Mouse (Mus musculus) embryonic stem cell, embryonic (primary cell): ENCODE data around the gene Zfp398.

ENCODE experiments used
- CTCF ChIA-PET, 4 experiments: fragments of 300-600 bp in 2 of 4; fragments of 350-600 bp in 2 of 4; sonication (Branson Sonifier 250); formaldehyde crosslinking; loops; one replicate each; lab custom pipeline; 2022; ENCODE audit warnings: inconsistent platforms in 2 of 4; lab: Charles Lee
- POLR2A ChIA-PET, 4 experiments: fragments of 300-600 bp in 2 of 4; fragments of 350-600 bp in 2 of 4; sonication (Branson Sonifier 250); formaldehyde crosslinking; loops; one replicate each; lab custom pipeline; 2022; ENCODE audit warnings: antibody characterized with exemption in 4 of 4, inconsistent platforms in 1 of 4; lab: Charles Lee

The Zfp398 gene

GRCm38 (mm10) chr6:47835482-47835983 is at the start of gene Zfp398:
Zfp398 (plus strand) TSS chr6:47835661.
- POLR2A ChIA-PET = interaction anchor here (0.5 to 3.7 kb wide), 58 partner anchors 9 to 249 kb away, joined by 3 to 30 read pairs (median 4); partner anchors contain the start of genes Pdia4 (in 4 of the 4), Zfp956 (in 2 of the 4), Ezh2 (in 1 of the 4) and Zfp282 (in 1 of the 4)
- CTCF ChIA-PET = interaction anchor here (0.6 to 2.4 kb wide), 63 partner anchors 9 to 254 kb away, joined by 3 to 18 read pairs (median 4); partner anchors contain the start of genes Pdia4 (in 3 of the 4), Zfp746 (in 3 of the 4), Zfp282 (in 2 of the 4) and Zfp956 (in 1 of the 4)

GRCm38 (mm10) chr6:47787941-47788736 is 47.3 kb upstream of the Zfp398 start:
- ChIA-PET CTCF (interaction anchor here in 3 of 4 experiments (1.0 to 1.1 kb wide), 3 partner anchors 11 kb away, joined by 3 to 9 read pairs (median 5); no protein-coding TSS in a partner anchor), POLR2A (interaction anchor here (0.6 to 2.8 kb wide), 19 partner anchors 11 to 193 kb away, joined by 3 to 16 read pairs (median 5); partner anchors contain the start of genes Pdia4 (in 3 of the 4), Ezh2 (in 1 of the 4) and Zfp398 (in 1 of the 4))

GRCm38 (mm10) chr6:47788821-47789220 is 46.6 kb upstream of the Zfp398 start:
- ChIA-PET CTCF (interaction anchor here in 3 of 4 experiments (1.0 to 1.1 kb wide), 3 partner anchors 10 kb away, joined by 3 to 9 read pairs (median 5); no protein-coding TSS in a partner anchor), POLR2A (interaction anchor here (0.6 to 6.8 kb wide), 20 partner anchors 10 to 181 kb away, joined by 3 to 100 read pairs (median 6); partner anchors contain the start of genes Pdia4 (in 4 of the 4) and Zfp398 (in 1 of the 4))

- ChIA-PET POLR2A (interaction anchor here in 3 of 4 experiments (0.7 to 6.8 kb wide), 27 partner anchors 8 to 130 kb away, joined by 3 to 100 read pairs (median 5); partner anchors contain the start of genes Pdia4 (in 3 of the 3), Zfp398 (in 3 of the 3) and Zfp282 (in 1 of the 3)), CTCF (interaction anchor here in 3 of 4 experiments (0.6 to 1.5 kb wide), 8 partner anchors 8 to 226 kb away, joined by 3 to 14 read pairs (median 6); partner anchors contain the start of gene Zfp398 (in 1 of the 3))
These were observed 44.7 kb upstream of the Zfp398 start for GRCm38 (mm10) chr6:47790745-47791144.

- ChIA-PET POLR2A (interaction anchor here in 3 of 4 experiments (0.9 to 6.8 kb wide), 8 partner anchors 11 to 43 kb away, joined by 3 to 100 read pairs (median 18); partner anchors contain the start of genes Pdia4 (in 2 of the 3) and Zfp398 (in 1 of the 3)), CTCF (interaction anchor here in 1 of 4 experiments (2.7 kb wide), 1 partner anchor 43 kb away, joined by 7 read pairs; the partner anchor contains the start of gene Zfp398)
These were observed 42.9 kb upstream of the Zfp398 start for GRCm38 (mm10) chr6:47792533-47792932.

- CTCF ChIA-PET = interaction anchor here in 3 of 4 experiments (0.8 to 2.7 kb wide), 3 partner anchors 42 kb away, joined by 3 to 7 read pairs (median 4); partner anchors contain the start of gene Zfp398 (in 3 of the 3)
- POLR2A ChIA-PET = interaction anchor here in 3 of 4 experiments (0.8 to 6.8 kb wide), 11 partner anchors 11 to 42 kb away, joined by 4 to 100 read pairs (median 10); partner anchors contain the start of genes Pdia4 (in 3 of the 3) and Zfp398 (in 1 of the 3)
These were observed 42.2 kb upstream of the Zfp398 start for GRCm38 (mm10) chr6:47793284-47793683.

- ChIA-PET POLR2A (interaction anchor here (0.6 to 6.8 kb wide), 14 partner anchors 10 to 602 kb away, joined by 3 to 100 read pairs (median 7); partner anchors contain the start of genes Pdia4 (in 4 of the 4) and Zfp398 (in 1 of the 4)), CTCF (interaction anchor here (0.8 to 2.7 kb wide), 6 partner anchors 19 to 41 kb away, joined by 3 to 7 read pairs (median 4); partner anchors contain the start of genes Zfp398 (in 4 of the 4) and Pdia4 (in 1 of the 4))
These were observed 41.2 kb upstream of the Zfp398 start for GRCm38 (mm10) chr6:47794106-47794830.

- CTCF ChIA-PET = interaction anchor here (0.6 to 2.2 kb wide), 32 partner anchors 8 to 227 kb away, joined by 3 to 25 read pairs (median 7); partner anchors contain the start of genes Pdia4 (in 3 of the 4), Zfp398 (in 3 of the 4), Zfp282 (in 1 of the 4) and Zfp786 (in 1 of the 4)
These were observed 36.4 kb upstream of the Zfp398 start for GRCm38 (mm10) chr6:47799079-47799478.

GRCm38 (mm10) chr6:47805520-47805919 is 29.9 kb upstream of the Zfp398 start:
- ChIA-PET POLR2A (interaction anchor here in 2 of 4 experiments (0.9 to 8.4 kb wide), 6 partner anchors 6 to 26 kb away, joined by 3 to 87 read pairs (median 9); partner anchors contain the start of gene Pdia4 (in 2 of the 2)), CTCF (interaction anchor here in 1 of 4 experiments (0.7 kb wide), 1 partner anchor 25 kb away, joined by 3 read pairs; the partner anchor contains the start of gene Zfp786)

More at GRCm38 (mm10) chr6:47799079-47799478, 36.4 kb upstream of the Zfp398 start:
- POLR2A ChIA-PET = interaction anchor here in 3 of 4 experiments (0.9 to 8.4 kb wide), 20 partner anchors 8 to 155 kb away, joined by 3 to 87 read pairs (median 8); partner anchors contain the start of genes Pdia4 (in 3 of the 3), Zfp282 (in 1 of the 3) and Zfp398 (in 1 of the 3)

GRCm38 (mm10) chr6:47807419-47807818 is 28.0 kb upstream of the Zfp398 start:
- POLR2A ChIA-PET = interaction anchor here in 1 of 4 experiments (1.4 to 11.4 kb wide), 4 partner anchors 6 to 28 kb away, joined by 3 to 191 read pairs (median 45); partner anchors contain the start of gene Zfp398
- CTCF ChIA-PET = interaction anchor here in 1 of 4 experiments (1.0 kb wide), 1 partner anchor 8 kb away, joined by 3 read pairs; no protein-coding TSS in a partner anchor

GRCm38 (mm10) chr6:47808545-47808944 is 26.9 kb upstream of the Zfp398 start:
- CTCF ChIA-PET = interaction anchor here in 3 of 4 experiments (1.0 to 2.7 kb wide), 4 partner anchors 9 to 10 kb away, joined by 3 to 16 read pairs (median 12); no protein-coding TSS in a partner anchor

GRCm38 (mm10) chr6:47809053-47809452 is 26.4 kb upstream of the Zfp398 start:
- ChIA-PET POLR2A (interaction anchor here in 3 of 4 experiments (0.6 to 11.4 kb wide), 15 partner anchors 8 to 1466 kb away, joined by 3 to 191 read pairs (median 6); partner anchors contain the start of gene Zfp398 (in 1 of the 3)), CTCF (interaction anchor here (0.5 to 2.7 kb wide), 7 partner anchors 10 to 1330 kb away, joined by 3 to 16 read pairs (median 6); partner anchors contain the start of gene Zfp398 (in 1 of the 4))

More at GRCm38 (mm10) chr6:47808545-47808944, 26.9 kb upstream of the Zfp398 start:
- POLR2A ChIA-PET = interaction anchor here in 2 of 4 experiments (1.4 to 11.4 kb wide), 8 partner anchors 7 to 27 kb away, joined by 3 to 191 read pairs (median 10); partner anchors contain the start of gene Zfp398 (in 1 of the 2)

GRCm38 (mm10) chr6:47810181-47810580 is 25.3 kb upstream of the Zfp398 start:
- ChIA-PET CTCF (interaction anchor here (0.7 to 2.7 kb wide), 7 partner anchors 10 to 25 kb away, joined by 3 to 16 read pairs (median 6); partner anchors contain the start of gene Zfp398 (in 1 of the 4)), POLR2A (interaction anchor here in 3 of 4 experiments (0.9 to 11.4 kb wide), 14 partner anchors 9 to 95 kb away, joined by 3 to 191 read pairs (median 6); partner anchors contain the start of gene Zfp398 (in 1 of the 3))

GRCm38 (mm10) chr6:47811324-47811723 is 24.1 kb upstream of the Zfp398 start:
- ChIA-PET POLR2A (interaction anchor here in 2 of 4 experiments (3.3 to 11.4 kb wide), 4 partner anchors 10 to 19 kb away, joined by 27 to 191 read pairs (median 66); no protein-coding TSS in a partner anchor), CTCF (interaction anchor here in 1 of 4 experiments (2.7 kb wide), 1 partner anchor 12 kb away, joined by 16 read pairs; no protein-coding TSS in a partner anchor)
